Mouse (Mus musculus) mature B cell (primary cell): ENCODE results near the gene Slc35a3.
"Not testable (repeated sequence)": the region's sequence is repeated elsewhere in the genome, so short reads cannot be mapped to it uniquely, and the experiment has no call there.

Experiments
- in situ Hi-C: fragments of 300-500 bp; cut with MboI; formaldehyde crosslinking; loops from 2 replicates; pipeline ENCODE4 v1.14.3; 2019

Gene Slc35a3

DNA sequence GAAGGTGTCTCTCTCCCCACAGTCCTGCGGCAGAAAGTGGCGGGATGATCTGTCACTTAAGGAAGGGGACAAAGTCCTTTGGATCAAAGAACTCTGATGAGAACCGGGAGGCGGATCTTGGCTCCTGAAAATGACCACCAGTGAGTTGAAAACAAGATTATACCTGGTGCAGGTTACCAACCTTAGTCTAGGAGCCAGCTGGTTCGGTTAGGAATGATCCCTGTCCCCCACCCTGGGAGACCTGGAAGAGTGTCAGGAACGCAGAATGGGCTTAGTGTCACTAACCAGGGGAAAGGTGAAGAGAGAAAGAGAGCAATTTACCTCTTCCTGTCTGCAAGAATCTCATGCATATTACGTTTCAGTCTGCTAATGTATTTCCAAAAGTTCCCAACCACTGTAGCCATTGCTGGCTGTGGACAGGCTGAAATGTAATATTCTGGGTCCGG, at the start of gene Slc35a3:
TSS of gene Slc35a3 (minus strand) at position 396 of the 446 bp plus-strand sequence.
- in situ Hi-C loops, result no loop called here

DNA sequence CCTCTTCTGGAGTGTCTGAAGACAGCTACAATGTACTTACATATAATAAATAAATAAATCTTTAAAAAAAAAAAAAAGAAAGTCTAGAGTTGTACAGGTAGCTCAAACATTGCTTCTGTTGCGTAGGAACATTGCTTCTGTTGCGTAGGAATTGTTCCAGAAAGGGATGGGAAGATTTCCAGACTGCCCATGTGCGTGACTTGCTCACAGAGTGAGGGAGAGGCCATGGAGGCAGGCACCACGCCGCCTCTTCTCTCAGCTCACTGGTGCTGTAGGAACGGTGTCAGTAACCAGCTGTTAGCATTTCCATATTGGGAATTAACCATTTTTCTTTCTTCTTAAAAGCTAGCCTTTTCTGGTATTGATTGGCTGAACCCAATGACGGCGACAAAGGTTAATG, 40.2 kb upstream of the Slc35a3 start:
- in situ Hi-C loops, result no loop called here

DNA sequence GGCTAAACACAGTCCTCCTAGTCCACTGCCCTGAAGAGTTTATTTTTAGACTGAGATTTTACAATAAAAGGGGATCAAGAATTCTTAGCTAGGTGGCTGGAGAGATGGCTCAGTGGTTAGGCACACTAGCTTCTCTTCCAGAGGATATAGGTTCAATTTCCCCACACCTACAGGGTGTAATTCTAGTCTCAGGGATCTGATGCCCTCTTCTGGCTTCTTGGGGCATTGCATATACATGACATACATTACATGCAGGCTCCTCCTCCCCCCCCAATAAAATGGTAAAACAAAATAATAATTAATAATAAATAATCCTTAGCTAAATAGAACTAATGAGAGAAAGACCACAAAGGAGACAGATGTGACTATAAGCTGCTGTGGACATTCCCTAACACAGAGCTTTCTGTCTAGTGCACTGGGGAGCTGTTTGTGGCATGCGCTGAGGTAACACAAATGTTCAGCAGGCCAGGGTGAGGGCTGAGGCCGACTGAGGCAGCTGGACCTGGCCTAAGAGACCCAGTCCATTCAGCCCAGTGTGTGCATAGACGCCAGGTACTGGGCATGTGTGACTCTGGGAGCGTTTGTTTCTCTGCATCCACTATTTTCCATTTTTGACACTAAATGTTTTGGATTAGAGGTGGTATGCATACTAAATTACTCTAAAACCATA, 38.7 kb upstream of the Slc35a3 start:
- in situ Hi-C loops, result no loop called here

DNA sequence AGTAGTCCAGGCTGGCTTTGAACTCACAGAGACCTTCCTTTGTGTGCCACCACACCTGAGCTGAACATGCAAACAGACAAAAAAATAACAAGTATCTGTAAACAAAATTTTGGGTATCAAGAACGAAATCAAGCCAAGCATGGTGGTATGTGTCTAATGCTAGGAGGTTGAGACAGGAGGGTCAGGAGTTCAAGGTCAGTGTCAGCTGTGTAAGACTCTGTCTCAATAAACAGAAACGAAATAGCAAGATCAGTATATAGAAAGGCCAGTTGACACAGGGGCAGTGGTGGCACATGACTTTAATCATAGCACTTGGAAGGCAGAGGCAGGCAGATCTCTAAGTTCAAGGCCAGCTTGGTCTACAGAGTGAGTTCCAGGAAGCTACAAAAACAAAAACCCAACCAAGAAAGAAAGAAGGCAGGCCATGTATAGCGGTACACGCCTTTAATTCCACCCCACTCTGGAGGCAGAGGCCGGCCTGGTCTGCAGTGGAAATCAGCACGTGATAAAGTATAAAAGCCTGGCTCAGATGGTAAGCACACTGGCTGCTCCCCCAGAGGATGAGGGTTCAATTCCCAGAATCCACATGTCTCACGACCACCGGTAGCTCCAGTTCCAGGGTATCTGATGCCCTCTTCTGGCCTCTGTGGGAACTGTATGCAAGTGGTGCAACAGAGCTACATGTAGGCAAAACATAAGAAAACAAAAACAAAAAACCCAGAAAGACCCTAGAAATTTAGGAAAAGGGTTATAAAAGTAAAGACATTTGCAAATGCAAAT, 36.0 kb upstream of the Slc35a3 start:
- in situ Hi-C loops, result no loop called here

DNA sequence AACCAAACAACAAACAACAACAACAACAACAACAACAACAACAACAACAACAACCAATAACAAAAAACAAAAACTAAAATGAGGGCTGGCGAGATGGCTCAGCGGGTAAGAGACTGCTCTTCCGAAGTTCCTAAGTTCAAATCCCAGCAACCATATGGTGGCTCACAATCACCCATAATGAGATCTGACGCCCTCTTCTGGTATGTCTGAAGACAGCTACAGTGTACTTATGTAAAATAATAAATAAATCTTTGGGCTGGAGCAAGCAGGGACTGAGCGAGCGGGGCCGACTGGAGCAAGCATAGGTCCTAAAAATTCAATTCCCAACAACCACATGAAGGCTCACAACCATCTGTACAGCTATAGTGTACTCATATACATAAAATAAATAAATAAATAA, 35.0 kb upstream of the Slc35a3 start:
- in situ Hi-C loops, result not testable (repeated sequence)

DNA sequence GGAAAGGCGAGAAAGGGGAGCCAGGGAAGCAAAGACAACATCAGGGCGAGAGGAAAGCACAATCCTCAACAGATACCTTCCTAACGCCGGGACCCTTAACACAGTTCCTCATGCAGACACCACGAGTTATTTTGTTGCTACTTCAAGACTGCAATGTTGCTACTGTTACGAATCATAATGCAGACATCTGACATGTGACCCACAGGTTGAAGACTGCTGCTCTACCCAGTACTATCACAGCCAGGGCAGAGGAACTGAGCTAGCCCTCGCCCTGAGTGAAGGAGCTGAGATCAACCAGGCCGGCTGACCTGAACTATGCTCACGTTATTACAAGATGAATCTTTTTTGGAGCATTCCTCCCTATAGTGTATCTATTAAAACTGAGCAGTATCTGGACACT, 28.3 kb upstream of the Slc35a3 start:
- in situ Hi-C loops, result no loop called here

DNA sequence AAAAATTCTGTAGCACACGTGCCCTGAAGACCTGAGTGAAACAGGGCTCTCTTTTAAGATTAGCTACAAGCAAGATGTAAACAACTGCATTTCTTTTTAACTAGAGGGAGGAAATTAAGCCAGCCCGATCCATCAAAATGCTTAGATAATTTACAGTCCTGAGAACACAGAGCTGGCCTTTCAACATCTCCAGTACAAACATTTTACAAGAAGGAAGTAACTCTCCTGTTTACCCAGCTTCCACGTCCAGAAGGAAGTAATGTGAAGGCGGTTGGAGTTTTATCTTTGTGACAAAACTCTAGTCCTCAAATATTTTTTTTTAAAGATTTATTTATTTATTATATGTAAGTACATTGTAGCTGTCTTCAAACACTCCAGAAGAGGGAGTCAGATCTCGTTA, 27.5 kb upstream of the Slc35a3 start:
- in situ Hi-C loops, result no loop called here

DNA sequence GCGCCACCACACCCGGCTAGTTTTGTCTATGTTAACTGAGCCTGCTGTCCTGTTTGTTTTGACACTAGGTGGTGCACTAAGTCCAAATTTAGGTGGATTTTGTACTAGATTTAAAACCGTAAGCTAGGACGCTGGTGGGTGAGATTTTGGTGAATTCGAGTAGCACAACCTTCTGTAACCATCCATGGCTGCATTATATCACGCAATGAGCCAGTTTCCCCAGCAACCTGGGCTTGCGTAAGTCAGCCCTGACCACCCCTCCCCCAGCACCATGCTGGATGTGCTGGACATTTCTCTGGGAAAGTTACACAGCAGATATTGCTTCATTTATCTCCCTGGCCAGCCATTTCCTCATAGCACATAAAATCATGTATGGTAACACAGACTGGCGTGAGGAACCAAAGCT, 24.7 kb upstream of the Slc35a3 start:
- in situ Hi-C loops, result no loop called here

DNA sequence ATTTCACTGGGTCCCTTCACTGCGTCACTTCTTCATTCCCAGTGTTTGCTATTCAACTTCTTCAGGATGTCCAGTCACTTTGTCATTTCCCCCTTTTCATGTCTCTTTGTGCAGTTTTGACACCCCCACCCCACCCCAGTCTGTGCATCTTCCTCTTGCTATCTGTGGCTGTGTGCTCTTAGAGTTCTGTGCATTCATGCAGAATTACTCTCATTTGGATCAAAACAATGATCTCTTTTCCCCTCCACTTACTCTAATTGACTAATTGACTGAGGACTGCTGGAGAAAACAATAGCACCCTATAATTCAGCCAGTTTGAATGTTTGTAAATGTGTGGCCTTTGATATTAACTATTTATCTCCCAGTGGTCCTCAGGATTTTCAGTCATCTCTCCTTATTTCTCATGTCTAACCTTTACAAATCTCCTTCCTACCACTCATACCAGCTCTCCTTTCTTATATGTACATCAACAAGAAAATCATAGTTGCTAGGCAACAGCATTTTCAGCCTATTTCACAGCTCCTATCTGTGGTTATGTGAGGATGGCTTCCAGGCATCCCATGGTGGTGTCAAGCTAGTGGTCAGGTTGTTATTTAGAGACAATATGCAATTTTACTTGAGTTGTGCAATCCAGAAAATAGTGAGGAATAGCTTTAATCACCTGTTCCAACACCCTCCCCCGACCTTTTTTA, 17.0 kb upstream of the Slc35a3 start:
- in situ Hi-C loops, result no loop called here

DNA sequence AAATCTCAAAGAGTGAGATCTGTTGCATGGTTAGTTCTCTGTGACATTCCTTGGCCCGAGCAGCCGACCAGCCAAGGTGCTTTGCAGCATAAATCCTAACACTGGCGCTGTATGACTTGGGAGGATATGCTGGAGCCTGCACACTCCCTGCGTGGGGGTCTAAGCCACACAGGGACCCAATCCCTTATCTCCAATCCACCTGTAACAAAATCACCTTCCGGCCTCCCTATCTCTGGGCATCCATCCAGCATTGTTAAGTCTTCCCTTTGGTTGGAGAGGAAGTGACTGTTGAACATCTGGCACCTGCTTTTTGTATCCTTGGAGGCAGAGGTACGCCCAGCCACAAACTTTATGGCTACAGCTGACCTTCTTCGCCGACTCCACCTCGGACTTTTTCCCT, 14.2 kb upstream of the Slc35a3 start:
- in situ Hi-C loops, result no loop called here

DNA sequence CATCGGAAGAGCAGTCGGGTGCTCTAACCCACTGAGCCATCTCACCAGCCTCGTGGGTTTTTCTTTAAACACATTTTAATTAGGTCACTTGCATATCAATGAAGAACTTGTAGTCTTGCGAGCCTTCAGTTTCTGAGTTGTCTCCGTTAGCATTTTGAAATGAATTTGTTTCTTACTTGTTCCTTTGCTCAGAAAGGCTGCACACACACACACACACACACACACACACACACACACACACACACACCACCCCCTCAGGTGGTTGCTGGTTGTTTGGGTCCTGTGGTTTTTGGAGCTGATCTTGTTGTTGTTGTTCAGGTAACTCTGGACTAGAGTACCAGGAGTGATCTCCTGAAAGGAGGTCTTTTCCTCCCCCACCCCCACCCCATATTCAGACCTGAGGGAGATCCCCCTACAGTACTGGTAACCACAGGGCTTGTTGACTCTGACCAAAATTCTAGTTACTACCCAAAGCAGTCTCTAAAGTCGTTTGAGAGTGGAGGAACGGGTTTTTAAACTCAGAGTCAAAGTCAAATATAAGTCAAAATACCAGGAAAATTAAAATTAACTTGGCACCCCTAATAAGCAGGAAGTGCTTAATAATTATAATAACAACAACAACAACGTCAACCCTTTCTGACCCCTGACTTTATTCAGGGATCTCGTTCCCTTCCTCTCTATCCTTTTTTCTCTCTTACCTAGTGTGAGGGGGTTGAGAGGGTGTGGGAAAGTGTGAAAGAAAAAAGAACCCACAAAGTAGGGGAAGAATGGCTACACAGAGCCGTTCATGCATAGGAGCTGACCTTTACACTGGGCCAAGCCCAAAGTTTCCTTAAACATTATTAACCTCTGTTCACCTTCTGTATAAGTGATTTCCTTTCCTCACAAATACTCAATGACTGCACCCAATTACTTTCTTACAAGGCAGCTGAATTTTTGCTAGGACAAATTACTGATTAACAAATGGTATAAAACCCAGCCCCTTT, 11.2 kb upstream of the Slc35a3 start:
- in situ Hi-C loops, result no loop called here

DNA sequence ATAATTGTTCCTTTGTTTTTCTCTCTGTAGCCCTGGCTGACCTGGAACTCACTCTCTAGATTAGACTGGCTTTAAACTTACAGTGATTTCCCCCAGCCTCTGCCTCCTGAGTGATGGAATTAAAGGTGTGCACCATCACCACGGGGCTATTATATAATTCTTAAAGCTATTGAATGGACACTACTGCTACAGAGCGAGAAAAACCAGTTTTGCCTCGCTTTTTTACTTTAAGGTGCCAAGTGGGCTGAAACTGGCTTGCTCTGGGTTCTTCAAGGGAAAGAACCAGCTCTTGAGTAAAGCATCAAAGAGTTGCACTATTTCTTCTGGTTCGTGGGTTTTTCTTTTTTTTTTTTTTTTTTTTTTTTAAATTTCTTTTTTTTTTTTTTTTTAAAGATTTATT, 10.3 kb upstream of the Slc35a3 start:
- in situ Hi-C loops, result no loop called here

DNA sequence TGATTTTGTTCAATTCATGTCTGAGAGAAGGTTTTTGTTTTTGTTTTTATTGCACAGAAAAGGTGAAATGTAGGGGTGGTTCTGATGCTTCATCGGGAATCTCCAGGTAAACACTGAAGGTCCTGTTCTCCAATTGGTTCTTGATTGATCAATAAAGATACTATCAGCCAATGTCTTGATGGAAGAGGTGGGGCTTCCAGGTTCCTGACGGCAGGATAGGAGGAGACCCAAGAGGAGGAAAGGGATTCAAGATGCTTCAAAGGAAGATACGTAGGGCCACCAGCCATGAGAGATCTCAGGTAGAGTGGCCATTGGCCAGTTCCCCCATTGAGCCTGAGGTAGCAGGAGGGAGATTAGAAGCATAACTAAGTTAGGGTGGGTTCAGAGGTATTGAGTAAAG, 6.3 kb upstream of the Slc35a3 start:
- in situ Hi-C loops, result no loop called here

DNA sequence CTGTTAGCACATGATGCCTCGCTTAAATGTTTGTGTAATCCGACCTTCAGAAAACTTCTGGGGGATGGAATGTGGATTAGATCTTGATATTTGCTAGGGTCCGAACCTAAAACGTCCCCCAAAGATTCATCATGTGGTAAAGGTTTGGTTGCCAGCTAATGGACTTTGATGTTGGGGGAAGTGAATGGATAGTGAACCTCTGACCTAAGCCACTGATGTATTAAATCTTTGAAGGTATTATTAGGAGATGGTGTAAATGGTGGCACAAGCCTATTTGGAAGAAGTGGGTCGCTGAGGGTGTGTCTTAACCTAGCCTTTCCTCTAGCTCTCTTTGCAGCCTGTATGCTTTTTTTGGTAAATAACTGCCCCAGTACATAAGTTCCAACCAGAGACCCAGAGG, 400 bp upstream of the Slc35a3 start:
- in situ Hi-C loops, result no loop called here

DNA sequence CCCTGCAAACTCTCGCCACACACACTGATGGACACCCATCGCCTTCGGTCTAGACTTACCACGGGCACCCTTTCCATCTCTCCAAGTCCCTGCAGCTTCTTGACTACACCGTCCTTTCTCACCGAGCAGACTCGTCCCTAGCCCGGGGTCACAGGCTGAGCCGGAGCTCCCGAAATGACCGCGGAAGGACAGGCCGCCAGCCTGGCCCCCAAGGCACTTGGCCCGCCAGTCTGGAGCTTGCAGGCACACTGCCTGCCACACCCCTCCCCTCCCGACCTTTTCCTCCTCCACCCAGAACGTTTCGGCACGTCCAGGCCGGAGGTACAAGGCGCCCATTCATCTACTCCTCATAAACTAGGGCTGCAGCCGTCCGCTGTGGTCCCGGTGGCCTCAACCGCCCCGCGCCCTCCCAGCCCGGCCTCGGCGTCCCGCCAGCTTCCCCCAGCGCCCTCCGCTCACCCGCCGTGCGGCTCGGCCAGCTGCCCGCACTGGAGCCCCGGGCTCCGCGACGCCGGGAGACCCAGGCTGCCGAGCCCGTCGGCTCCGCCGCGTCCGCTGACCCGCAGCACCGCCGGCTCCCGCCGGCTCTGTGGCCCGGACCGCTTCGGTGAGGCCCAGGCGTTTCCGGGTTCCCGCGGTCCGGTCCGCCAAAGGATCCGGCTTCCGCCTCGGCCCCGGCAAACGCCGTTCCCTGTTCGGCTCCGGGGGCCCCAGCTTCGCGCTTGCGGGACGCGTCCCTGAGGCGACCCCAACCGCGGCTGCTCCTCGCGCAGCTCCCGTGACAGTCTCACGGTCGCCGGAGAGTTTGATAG, 801 bp downstream of the Slc35a3 start:
- in situ Hi-C loops, result no loop called here

DNA sequence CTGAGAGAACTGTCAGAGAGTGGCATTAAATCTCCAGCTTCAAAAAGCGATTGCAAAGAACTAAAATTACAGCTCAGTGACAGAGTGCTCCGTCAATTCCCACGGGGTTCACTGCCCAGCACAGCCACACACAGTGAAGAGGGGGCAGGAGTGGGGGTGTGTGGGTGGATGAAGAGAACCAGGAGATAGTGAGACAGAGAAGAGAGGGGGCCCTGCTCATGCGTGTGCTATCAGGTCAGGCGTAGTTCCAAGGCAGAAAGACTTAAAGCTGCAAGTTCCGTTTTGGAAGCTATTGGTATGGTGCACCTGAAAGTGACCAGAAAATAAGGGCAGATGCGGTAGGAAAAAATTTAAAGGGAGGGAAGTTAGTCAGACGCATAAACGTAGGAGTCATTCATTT, 1.7 kb downstream of the Slc35a3 start:
- in situ Hi-C loops, result no loop called here

DNA sequence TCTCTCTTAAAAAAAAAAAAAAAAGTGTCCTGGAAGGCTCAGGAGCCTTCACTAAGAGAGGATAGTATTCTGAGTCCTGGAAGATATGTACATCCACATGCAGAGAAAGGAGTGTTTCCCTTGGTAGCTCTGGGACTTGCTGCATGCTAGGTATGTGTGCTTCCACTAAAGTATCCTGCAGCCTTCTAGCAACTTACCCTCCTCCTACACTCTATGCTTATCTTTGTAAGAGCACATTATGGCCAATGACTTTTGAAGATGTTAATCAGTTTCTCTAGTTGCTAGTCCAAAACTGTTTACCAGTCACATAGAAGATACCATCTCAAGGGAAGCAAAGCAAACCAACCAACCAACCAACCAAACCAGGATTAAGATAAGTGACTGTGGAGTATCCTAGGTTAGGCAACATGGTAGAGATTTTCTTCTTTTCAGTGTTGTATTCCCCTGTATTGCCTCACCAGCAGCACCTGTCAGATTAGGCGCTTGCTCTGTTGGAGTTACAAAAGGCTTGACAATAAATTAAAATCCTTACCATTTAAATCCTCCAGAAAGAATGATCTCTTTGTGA, 6.9 kb downstream of the Slc35a3 start:
- in situ Hi-C loops, result no loop called here

DNA sequence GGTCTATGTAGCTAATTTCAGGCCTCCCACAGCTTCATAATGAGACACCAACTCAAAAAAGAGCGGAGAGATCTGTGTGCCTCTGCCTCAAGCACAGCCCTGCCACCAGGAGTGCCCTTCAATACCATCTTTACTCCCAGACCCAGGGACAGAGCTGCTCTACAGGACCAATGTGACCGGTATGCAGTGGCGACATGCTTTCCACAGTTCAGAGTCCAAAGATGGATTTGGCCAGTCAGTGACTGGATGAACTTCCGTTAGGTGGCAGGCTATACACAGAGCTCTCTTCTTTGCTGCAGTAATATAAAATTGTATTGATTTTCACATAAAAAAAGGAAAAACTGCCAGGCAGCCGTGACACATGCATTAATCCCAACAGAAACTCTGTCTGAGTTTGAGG, 8.8 kb downstream of the Slc35a3 start:
- in situ Hi-C loops, result no loop called here

DNA sequence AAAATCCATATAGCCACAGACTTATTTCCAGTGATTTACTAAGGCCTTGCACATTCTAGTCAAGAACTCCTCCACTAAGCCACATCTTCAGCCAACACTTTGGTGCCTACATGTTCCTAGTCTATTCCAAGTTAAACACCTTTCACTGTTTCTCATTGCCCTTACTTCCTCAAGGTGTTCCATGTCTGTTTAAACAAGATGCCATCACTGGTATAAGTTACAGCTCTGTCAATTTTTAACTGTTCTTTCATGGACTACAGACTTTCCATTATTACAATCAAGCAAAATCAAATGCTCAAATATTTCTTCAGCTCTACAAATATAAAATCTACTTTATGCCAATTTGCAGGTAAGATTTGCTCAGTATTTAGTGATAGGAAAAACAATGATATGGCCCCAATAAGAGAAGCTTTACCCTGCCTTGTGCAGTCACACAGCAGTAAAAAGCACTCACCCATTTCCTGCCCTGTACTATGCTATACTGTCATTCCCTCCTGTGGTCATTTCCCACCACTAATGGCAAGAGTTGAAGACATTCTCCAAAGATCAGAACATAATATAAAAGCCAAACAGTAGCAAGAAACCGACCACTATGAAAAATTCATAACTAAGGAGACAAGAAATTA, 9.9 kb downstream of the Slc35a3 start:
- in situ Hi-C loops, result no loop called here

DNA sequence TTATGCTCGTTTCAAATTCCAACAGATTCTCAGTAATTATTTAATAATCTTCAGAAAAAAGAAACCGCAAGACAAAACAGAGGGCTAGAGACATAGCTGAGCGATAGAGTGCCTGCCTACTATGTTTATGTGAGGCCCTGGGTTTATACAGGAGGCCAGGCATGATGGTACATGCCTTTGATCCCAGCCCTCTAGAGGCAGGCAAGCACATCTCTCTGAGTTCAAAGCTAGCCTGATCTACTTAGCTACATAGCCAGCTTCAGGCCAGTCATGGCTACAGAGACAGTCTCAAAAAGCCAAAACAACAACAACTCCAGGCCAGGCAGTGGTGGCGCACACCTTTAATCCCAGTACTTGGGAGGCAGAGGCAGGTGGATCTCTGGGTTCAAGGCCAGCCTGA, 11.0 kb downstream of the Slc35a3 start:
- in situ Hi-C loops, result no loop called here
